Mouse (Mus musculus) embryonic facial prominence, embryonic 12.5 days (tissue): Measurements from ENCODE around the gene Selp. TPM values are rescaled to one million over a fixed set of nuclear protein-coding genes. Genes with fewer than 3 reads are reported as not detected.

Experiments
- ATAC-seq: fragments of 200-750 bp; cut with Nextera tagmentation; 2 replicates; pipeline ENCODE4 v1.8.0; 2017; ENCODE audit not compliant: insufficient number of reproducible peaks, insufficient read depth, low FRiP score, low TSS enrichment
- H3K27ac ChIP-seq: fragments of 300-500 bp; sonication (generic); 2 replicates; pipeline ENCODE4 v1.5.1; 2016; ENCODE audit warnings: mild to moderate bottlenecking
- H3K27me3 ChIP-seq: fragments of 300-500 bp; sonication (generic); 2 replicates; pipeline ENCODE4 v1.6.1; 2016; ENCODE audit warnings: mild to moderate bottlenecking, moderate library complexity
- H3K36me3 ChIP-seq: fragments of 300-500 bp; sonication (generic); 2 replicates; pipeline ENCODE4 v1.6.1; 2016; ENCODE audit warnings: mild to moderate bottlenecking
- H3K4me1 ChIP-seq: fragments of 300-500 bp; sonication (generic); 2 replicates; pipeline ENCODE4 v1.6.1; 2016
- H3K4me2 ChIP-seq: fragments of 300-500 bp; sonication (generic); replicated peaks from 2 replicates; pipeline ENCODE4 v1.6.1; 2016; ENCODE audit warnings: mild to moderate bottlenecking, moderate library complexity
- H3K4me3 ChIP-seq: fragments of 300-500 bp; sonication (generic); 2 replicates; pipeline ENCODE4 v1.5.1; 2016; ENCODE audit warnings: mild to moderate bottlenecking
- H3K9ac ChIP-seq: fragments of 300-500 bp; sonication (generic); 2 replicates; pipeline ENCODE4 v1.6.1; 2016; ENCODE audit warnings: mild to moderate bottlenecking, moderate library complexity
- H3K9me3 ChIP-seq: fragments of 300-500 bp; sonication (generic); 2 replicates; pipeline ENCODE4 v1.6.1; 2016; ENCODE audit warnings: mild to moderate bottlenecking, moderate library complexity
- WGBS: fragments of 180-500 bp; shearing (Covaris S2); methylation state at CpG from one replicate; pipeline ENCODE4 v1.1.7; 2016; 5-methylcytosine and 5-hydroxymethylcytosine counted together
- polyA plus RNA-seq: library from polyadenylated mRNA; unstranded; fragments of >200 nt; fragmentation: Nextera tagmentation; extraction: Ambion mirVana; gene quantifications from 2 replicates; pipeline ENCODE4 v1.2.1, GENCODE M21; 2016

Gene Selp
- polyA plus RNA-seq, 1 experiment from 2014 or later: not detected

GRCm38 (mm10) chr1:164185316-164185715 lies 70.3 kb downstream of the Selp start:
- H3K9me3 ChIP-seq: no peaks in the 10 kb centered on the region
- WGBS: 71% methylated on average over 4 of the region's 4 CpGs
- no peak overlapping the region for H3K27ac ChIP-seq
- no peak for ATAC-seq
- no peaks in the 10 kb centered on the region; the same call in 1 of the 2 replicates for H3K4me1 ChIP-seq
- no peak overlapping the region for H3K9ac ChIP-seq
- no peaks in the 10 kb centered on the region for H3K27me3 ChIP-seq
- H3K4me2 ChIP-seq: no peak overlapping the region
- no peak overlapping the region for H3K4me3 ChIP-seq
- no peaks in the 10 kb centered on the region for H3K36me3 ChIP-seq

- no peak overlapping the region for H3K27ac ChIP-seq
- no peak overlapping the region for H3K4me2 ChIP-seq
- ATAC-seq: no peak
- H3K27me3 ChIP-seq: no peaks in the 10 kb centered on the region
- no peaks in the 10 kb centered on the region for H3K36me3 ChIP-seq
- H3K9ac ChIP-seq: no peak overlapping the region
- H3K4me1 ChIP-seq: no peaks in the 10 kb centered on the region; the same call in 1 of the 2 replicates
- no peaks in the 10 kb centered on the region for H3K9me3 ChIP-seq
- 78% methylated on average over 1 of the region's 1 CpGs for WGBS
- H3K4me3 ChIP-seq: no peak overlapping the region
Measured at GRCm38 (mm10) chr1:164187002-164187560, 72.0 kb downstream of the Selp start.

GRCm38 (mm10) chr1:164199551-164199950 lies 84.5 kb downstream of the Selp start:
- H3K9me3 ChIP-seq: no peaks in the 10 kb centered on the region
- H3K27ac ChIP-seq: no peak overlapping the region
- H3K4me1 ChIP-seq: no peaks in the 10 kb centered on the region
- H3K9ac ChIP-seq: no peak overlapping the region
- H3K27me3 ChIP-seq: no peaks in the 10 kb centered on the region
- no peaks in the 10 kb centered on the region for H3K36me3 ChIP-seq
- H3K4me2 ChIP-seq: no peak overlapping the region
- no peak overlapping the region for H3K4me3 ChIP-seq
- WGBS: 87% methylated on average over 4 of the region's 4 CpGs
- ATAC-seq: no peak

Other genes with a start within 250 kb of the Selp start
- gene Scyl3, start 186.2 kb upstream of the Selp start, polyA plus RNA-seq: 21.2 and 22.7 TPM in 2 replicates
- gene BC055324, start 120.5 kb upstream of the Selp start, polyA plus RNA-seq: 30.8 and 33.1 TPM in 2 replicates
- 9.2 and 10.3 TPM in 2 replicates for gene Mettl18, start 120.4 kb upstream of the Selp start, polyA plus RNA-seq
- gene Sele, start 67.0 kb upstream of the Selp start, polyA plus RNA-seq: not detected in 2 replicates
- 0.06 and 0.17 TPM in 2 replicates for gene Sell, start 53.3 kb upstream of the Selp start, polyA plus RNA-seq
- 0.27 and 0.32 TPM in 2 replicates for gene F5, start 36.6 kb downstream of the Selp start, polyA plus RNA-seq
- gene Slc19a2, start 133.8 kb downstream of the Selp start, polyA plus RNA-seq: 10.1 and 11.7 TPM in 2 replicates
- gene Ccdc181, start 160.3 kb downstream of the Selp start, polyA plus RNA-seq: 7.4 and 8.3 TPM in 2 replicates
- gene Nme7, start 188.9 kb downstream of the Selp start, polyA plus RNA-seq: 36.5 and 41.0 TPM in 2 replicates
- gene Blzf1, start 192.2 kb downstream of the Selp start, polyA plus RNA-seq: 28.7 and 29.5 TPM in 2 replicates